Mouse (Mus musculus) thymus, adult 2 months (tissue): ENCODE data around the gene Sbk1.

Source experiments
- CTCF ChIP-seq: fragments of 200-500 bp; IDR thresholded peaks from 2 replicates; pipeline ENCODE4 v1.5.1; 2012; ENCODE audit warnings: mild to moderate bottlenecking, control low read depth, low read length, moderate library complexity, borderline replicate concordance; ENCODE audit not compliant: control insufficient read depth, poor library complexity, insufficient read depth; ENCODE audit errors: extremely low read depth
- POLR2A ChIP-seq: fragments of 200-500 bp; IDR thresholded peaks from 2 replicates; pipeline ENCODE4 v1.6.1; 2012; ENCODE audit warnings: mild to moderate bottlenecking, low read length, control low read depth, moderate library complexity; ENCODE audit not compliant: control insufficient read depth, poor library complexity, insufficient read depth; ENCODE audit errors: extremely low read depth

GRCm38 (mm10) chr7:126335556-126335955, 63.1 kb downstream of the Sbk1 start:
- TF ChIP-seq CTCF (no peak), POLR2A (no peak)
